In genomic region chr10:21189275-21189601, GRCm38 (mm10) we compare ENCODE assay signal across 7 mouse cellular contexts. TPM values are rescaled to one million over a fixed set of nuclear protein-coding genes. Genes with fewer than 3 reads are reported as not detected.
DNase-seq lines count a peak whose midpoint lies in the region; ATAC-seq and TF ChIP-seq lines count a peak whose summit lies in the region.

No protein-coding gene starts in this region.

- H3K4me2 ChIP-seq in lung, postnatal 0 days (replicated peaks; ENCODE audit: low read depth, low read length): peak overlapping the region; percentile 47
- peak overlapping the region; percentile 50 for H3K4me2 ChIP-seq in forebrain, embryonic 12.5 days
- H3K4me2 ChIP-seq in limb, embryonic 15.5 days: peak overlapping the region; percentile 50
- peak overlapping the region; percentile 60 for H3K4me2 ChIP-seq in stomach, embryonic 16.5 days (ENCODE audit: low read depth, low read length)

- no peak overlapping the region for H3K9ac ChIP-seq in lung, postnatal 0 days (replicated peaks; ENCODE audit: low read depth)
- no peak overlapping the region for H3K9ac ChIP-seq in forebrain, embryonic 12.5 days
- H3K9ac ChIP-seq in limb, embryonic 15.5 days: no peak overlapping the region
- H3K9ac ChIP-seq in stomach, embryonic 16.5 days (ENCODE audit: low read length): no peak overlapping the region

- H3K4me3 ChIP-seq in lung, postnatal 0 days (ENCODE audit: low read depth, low read length): peak overlapping the region; percentile 33; the same call in 1 of the 2 replicates
- peak overlapping the region; percentile 25 for H3K4me3 ChIP-seq in forebrain, embryonic 12.5 days (replicated peaks)
- H3K4me3 ChIP-seq in limb, embryonic 15.5 days: peak overlapping the region; percentile 35
- H3K4me3 ChIP-seq in stomach, embryonic 16.5 days (replicated peaks; ENCODE audit: low read length): peak overlapping the region; percentile 54

- no peak overlapping the region for H3K27ac ChIP-seq in lung, postnatal 0 days (ENCODE audit: low read length)
- H3K27ac ChIP-seq in forebrain, embryonic 12.5 days: no peak overlapping the region
- no peak overlapping the region for H3K27ac ChIP-seq in limb, embryonic 15.5 days
- H3K27ac ChIP-seq in stomach, embryonic 16.5 days (ENCODE audit: low read length): no peak overlapping the region

- no peak for TF ChIP-seq CTCF in lung, postnatal 0 days (IDR thresholded peaks at IDR 0.05)

- no peaks in the 10 kb centered on the region for H3K27me3 ChIP-seq in lung, postnatal 0 days (replicated peaks; ENCODE audit: insufficient read depth, low read length)
- peaks cover 25% of the 10 kb centered on the region for H3K27me3 ChIP-seq in forebrain, embryonic 12.5 days
- H3K27me3 ChIP-seq in limb, embryonic 15.5 days: no peaks in the 10 kb centered on the region
- no peaks in the 10 kb centered on the region for H3K27me3 ChIP-seq in stomach, embryonic 16.5 days (ENCODE audit: control insufficient read depth, insufficient read depth, low read length)

- no peaks in the 10 kb centered on the region for H3K9me3 ChIP-seq in lung, postnatal 0 days (ENCODE audit: low read length)
- no peaks in the 10 kb centered on the region for H3K9me3 ChIP-seq in forebrain, embryonic 12.5 days
- no peaks in the 10 kb centered on the region for H3K9me3 ChIP-seq in limb, embryonic 15.5 days
- no peaks in the 10 kb centered on the region for H3K9me3 ChIP-seq in stomach, embryonic 16.5 days (replicated peaks; ENCODE audit: control insufficient read depth, low read length)

- no peaks in the 10 kb centered on the region for H3K4me1 ChIP-seq in lung, postnatal 0 days (ENCODE audit: insufficient read depth, low read depth, low read length)
- H3K4me1 ChIP-seq in forebrain, embryonic 12.5 days: peaks cover 12% of the 10 kb centered on the region
- H3K4me1 ChIP-seq in limb, embryonic 15.5 days: 0 out of 2 replicates have a peak, but pooled peaks cover 4% of the 10 kb centered on the region
- H3K4me1 ChIP-seq in stomach, embryonic 16.5 days (ENCODE audit: control insufficient read depth, insufficient read depth, low read length): no peaks in the 10 kb centered on the region

- TF ChIP-seq EP300 in lung, postnatal 0 days (IDR thresholded peaks at IDR 0.05): no peak

- H3K36me3 ChIP-seq in lung, postnatal 0 days (ENCODE audit: insufficient read depth, low read length): no peaks in the 10 kb centered on the region
- no peaks in the 10 kb centered on the region for H3K36me3 ChIP-seq in forebrain, embryonic 12.5 days (replicated peaks)
- H3K36me3 ChIP-seq in limb, embryonic 15.5 days: no peaks in the 10 kb centered on the region
- no peaks in the 10 kb centered on the region for H3K36me3 ChIP-seq in stomach, embryonic 16.5 days (ENCODE audit: control insufficient read depth, insufficient read depth, low read length)

- WGBS in lung, postnatal 0 days: 20% methylated on average over 8 of the region's 8 CpGs
- WGBS in forebrain, embryonic 12.5 days: 23% methylated on average over 8 of the region's 8 CpGs
- WGBS in limb, embryonic 15.5 days: 23% methylated on average over 8 of the region's 8 CpGs
- 20% methylated on average over 8 of the region's 8 CpGs for WGBS in stomach, embryonic 16.5 days

- DNase-seq in lung, postnatal 0 days (ENCODE audit: low spot score): no peak
- no peak for DNase-seq in lung, postnatal 36 days
- DNase-seq in spleen, postnatal 4 days (ENCODE audit: low spot score in 2 of 2): no peak
- no peak for DNase-seq in layer of hippocampus, adult 8-10 months (ENCODE audit: low spot score in 2 of 2)

- ATAC-seq in lung, postnatal 0 days: no peak
- 0 out of 2 replicates have a peak, but pooled peaks have one; percentile 46 for ATAC-seq in forebrain, embryonic 12.5 days (ENCODE audit: low FRiP score)
- ATAC-seq in limb, embryonic 15.5 days (ENCODE audit: insufficient number of reproducible peaks, low FRiP score, low TSS enrichment, low read depth): no peak
- no peak for ATAC-seq in stomach, embryonic 16.5 days (ENCODE audit: insufficient read depth, low FRiP score)

RNA-seq across cellular contexts. Expression of gene Myb, which starts 28.5 kb away (rescaled TPM):
- polyA plus RNA-seq in lung, postnatal 0 days (2015; fragmentation: Nextera tagmentation; extraction: Ambion mirVana): 5.2 and 5.5 TPM in 2 replicates
- 8.1 and 8.3 TPM in 2 replicates for polyA plus RNA-seq in forebrain, embryonic 12.5 days (2016; fragmentation: Nextera tagmentation; extraction: Ambion mirVana)
- 2.4 and 3.3 TPM in 2 replicates for polyA plus RNA-seq in limb, embryonic 15.5 days (2015; fragmentation: Nextera tagmentation; extraction: Ambion mirVana)
- 3.7 and 4.2 TPM in 2 replicates for polyA plus RNA-seq in stomach, embryonic 16.5 days (2015; fragmentation: Nextera tagmentation; extraction: Ambion mirVana)
- total RNA-seq in layer of hippocampus, adult 8-10 months (2022): under 1 TPM; 0.54 to 0.71 (median 0.63) TPM
